Mouse (Mus musculus) midbrain, embryonic 16.5 days (tissue): ENCODE data around the gene Camkmt. TPM values are rescaled to one million over a fixed set of nuclear protein-coding genes. Genes with fewer than 3 reads are reported as not detected.
A peak's percentile ranks its signal among the peaks of the same experiment; 100 is the strongest.

Experiments used
- ATAC-seq: fragments of 200-750 bp; cut with Nextera tagmentation; 2 replicates; pipeline ENCODE4 v1.8.0; 2017; ENCODE audit warnings: moderate TSS enrichment
- H3K27ac ChIP-seq: fragments of 300-500 bp; sonication (generic); 2 replicates; pipeline ENCODE4 v1.5.1; 2014; ENCODE audit warnings: mild to moderate bottlenecking, low read length, mixed read lengths
- H3K27me3 ChIP-seq: fragments of 300-500 bp; sonication (generic); 2 replicates; pipeline ENCODE4 v1.6.1; 2014; ENCODE audit warnings: low read depth, low read length, mixed read lengths; ENCODE audit not compliant: control insufficient read depth, insufficient read depth
- H3K36me3 ChIP-seq: fragments of 300-500 bp; sonication (generic); 2 replicates; pipeline ENCODE4 v1.6.1; 2014; ENCODE audit warnings: mild to moderate bottlenecking, low read length, moderate library complexity, mixed read lengths; ENCODE audit not compliant: control insufficient read depth, insufficient read depth
- H3K4me1 ChIP-seq: fragments of 300-500 bp; sonication (generic); 2 replicates; pipeline ENCODE4 v1.6.1; 2014; ENCODE audit warnings: mild to moderate bottlenecking, low read length, mixed read lengths; ENCODE audit not compliant: control insufficient read depth, insufficient read depth
- H3K4me2 ChIP-seq: fragments of 300-500 bp; sonication (generic); 2 replicates; pipeline ENCODE4 v1.6.1; 2014; ENCODE audit warnings: mild to moderate bottlenecking, low read length, mixed read lengths
- H3K4me3 ChIP-seq: fragments of 300-500 bp; sonication (generic); 2 replicates; pipeline ENCODE4 v1.5.1; 2014; ENCODE audit warnings: low read depth, mild to moderate bottlenecking, low read length, moderate library complexity, mixed read lengths
- H3K9ac ChIP-seq: fragments of 300-500 bp; sonication (generic); 2 replicates; pipeline ENCODE4 v1.6.1; 2014; ENCODE audit warnings: low read depth, low read length, mixed read lengths
- H3K9me3 ChIP-seq: fragments of 300-500 bp; sonication (generic); replicated peaks from 2 replicates; pipeline ENCODE4 v1.6.1; 2014; ENCODE audit warnings: mild to moderate bottlenecking, low read length, mixed read lengths; ENCODE audit not compliant: control insufficient read depth, poor library complexity, severe bottlenecking
- WGBS: fragments of 180-500 bp; shearing (Covaris S2); extraction: QIAGEN DNeasy Blood & Tissue Kit; methylation state at CpG from one replicate; pipeline ENCODE4 v1.1.7; 2014; 5-methylcytosine and 5-hydroxymethylcytosine counted together
- polyA plus RNA-seq: library from polyadenylated mRNA; unstranded; fragments of >200 nt; fragmentation: Nextera tagmentation; extraction: Ambion mirVana; gene quantifications from 2 replicates; pipeline ENCODE4 v1.2.1, GENCODE M21; 2015

Gene Camkmt
- polyA plus RNA-seq, 1 experiment from 2014 or later, result 23.2 TPM

DNA sequence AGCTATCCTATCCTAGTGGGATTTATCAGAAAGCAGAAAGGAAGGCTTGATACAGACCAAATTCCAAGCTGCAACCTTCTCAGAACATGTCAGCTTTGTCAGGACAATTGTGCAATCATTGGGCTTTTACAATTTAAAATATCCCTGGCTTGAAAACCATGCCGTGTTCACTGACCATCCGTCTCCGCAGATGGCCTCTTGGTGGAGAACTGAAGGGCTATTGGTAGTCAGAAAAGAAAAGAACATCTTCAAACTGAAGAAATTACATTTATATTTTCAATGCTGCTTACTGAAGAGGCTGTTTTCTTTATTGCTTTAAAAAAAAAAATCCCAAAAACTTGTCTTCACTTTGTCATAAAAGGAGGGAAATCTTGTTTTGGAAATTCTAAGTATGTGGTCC, 401.1 kb downstream of the Camkmt start:
- Histone ChIP-seq H3K27ac (no peak overlapping the region), H3K9me3 (no peaks in the 10 kb centered on the region), H3K4me1 (peaks cover under 1% of the 10 kb centered on the region; the same call in 1 of the 2 replicates), H3K27me3 (peaks cover 48% of the 10 kb centered on the region), H3K4me2 (no peak overlapping the region), H3K9ac (no peak overlapping the region), H3K4me3 (no peak overlapping the region), H3K36me3 (no peaks in the 10 kb centered on the region)
- 67% methylated on average over 3 of the region's 3 CpGs for WGBS
- no peak for ATAC-seq

DNA sequence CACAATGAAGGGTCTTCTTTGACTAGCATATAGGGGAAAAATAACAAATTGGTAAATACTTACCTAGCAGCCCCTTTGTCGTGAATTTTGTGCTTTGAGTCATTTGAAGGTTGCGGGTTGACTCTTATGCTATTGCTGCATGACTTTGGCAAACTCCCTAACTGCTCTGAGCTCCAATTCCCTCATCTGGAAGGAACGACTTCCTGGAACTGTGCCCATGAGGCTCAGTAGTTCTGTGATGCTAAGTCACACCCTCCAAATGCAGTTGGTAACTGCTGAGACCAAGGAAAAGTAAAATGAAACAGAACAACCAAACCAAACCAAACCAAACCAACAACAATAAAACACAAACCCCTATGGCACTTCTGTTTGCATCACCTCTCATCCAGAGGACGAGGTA, 403.2 kb downstream of the Camkmt start:
- Histone ChIP-seq H3K4me3 (no peak overlapping the region), H3K36me3 (no peaks in the 10 kb centered on the region), H3K27me3 (peaks cover 42% of the 10 kb centered on the region), H3K9ac (no peak overlapping the region), H3K27ac (no peak overlapping the region), H3K4me1 (no peaks in the 10 kb centered on the region), H3K9me3 (no peaks in the 10 kb centered on the region), H3K4me2 (no peak overlapping the region)
- no peak for ATAC-seq
- 73% methylated on average over 4 of the region's 4 CpGs for WGBS

DNA sequence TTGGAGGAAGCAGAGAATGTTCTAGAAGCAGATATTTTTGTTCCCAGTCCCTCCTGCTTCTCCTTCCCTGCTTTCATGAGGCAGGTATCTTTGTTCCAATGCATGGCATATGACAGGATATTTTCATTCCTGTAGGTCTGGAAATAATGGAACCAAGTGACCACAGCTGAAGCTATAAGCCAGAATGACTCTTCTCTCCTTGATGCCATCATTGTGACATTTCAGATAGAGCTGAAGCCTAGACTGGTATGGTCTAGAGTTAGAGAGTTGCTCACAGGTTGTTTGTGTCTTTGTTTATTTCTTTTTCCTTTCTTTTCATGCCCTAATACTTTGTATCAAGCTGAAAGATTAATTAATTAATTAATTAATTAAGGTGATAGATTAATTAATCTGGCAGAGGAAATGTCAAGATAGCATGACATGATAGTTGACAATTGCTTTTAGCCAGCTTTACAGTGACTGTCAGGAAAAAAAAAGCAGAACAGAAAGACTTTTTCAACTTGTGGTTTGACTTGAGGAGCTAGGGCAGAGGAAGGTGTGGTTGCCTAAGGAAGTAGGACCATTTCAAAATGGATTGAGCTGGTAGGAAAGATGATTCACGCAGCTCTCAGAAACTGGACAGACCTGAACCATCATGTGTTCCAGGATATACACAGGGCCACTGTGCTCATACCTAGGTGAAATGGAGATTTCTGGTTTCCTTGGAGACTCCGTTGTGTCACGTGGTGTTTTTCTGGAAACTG, 404.8 kb downstream of the Camkmt start:
- H3K36me3 ChIP-seq, result no peaks in the 10 kb centered on the region
- no peaks in the 10 kb centered on the region for H3K9me3 ChIP-seq
- WGBS, result 97% methylated on average over 3 of the region's 3 CpGs
- H3K4me2 ChIP-seq, result no peak overlapping the region
- no peak overlapping the region for H3K4me3 ChIP-seq
- no peak overlapping the region for H3K27ac ChIP-seq
- ATAC-seq, result no peak
- no peak overlapping the region for H3K9ac ChIP-seq
- no peaks in the 10 kb centered on the region for H3K4me1 ChIP-seq
- H3K27me3 ChIP-seq, result peaks cover 27% of the 10 kb centered on the region

DNA sequence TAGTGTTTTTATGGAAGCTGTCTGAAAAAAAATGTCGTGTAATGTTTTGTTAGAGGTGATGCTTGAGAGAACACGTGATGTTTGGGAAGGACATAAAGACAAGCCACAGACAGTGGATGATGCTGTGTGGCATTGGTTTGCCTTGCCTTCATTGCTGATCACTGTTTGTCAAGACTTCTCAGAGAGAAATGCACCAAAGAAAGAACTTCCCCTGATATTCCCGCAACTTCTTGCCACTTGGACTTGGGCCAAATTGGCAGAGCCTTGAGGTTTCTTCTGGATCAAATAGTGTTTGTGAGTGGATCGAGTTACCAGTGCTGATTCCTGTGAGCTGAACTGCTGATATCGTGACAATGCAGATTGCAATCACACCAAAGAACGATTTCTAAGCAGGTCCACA, 405.5 kb downstream of the Camkmt start:
- Histone ChIP-seq H3K4me2 (no peak overlapping the region), H3K9ac (no peak overlapping the region), H3K27me3 (peaks cover 23% of the 10 kb centered on the region), H3K4me1 (no peaks in the 10 kb centered on the region), H3K4me3 (no peak overlapping the region), H3K27ac (no peak overlapping the region), H3K9me3 (no peaks in the 10 kb centered on the region), H3K36me3 (no peaks in the 10 kb centered on the region)
- no peak for ATAC-seq
- WGBS, result 91% methylated on average over 6 of the region's 6 CpGs

DNA sequence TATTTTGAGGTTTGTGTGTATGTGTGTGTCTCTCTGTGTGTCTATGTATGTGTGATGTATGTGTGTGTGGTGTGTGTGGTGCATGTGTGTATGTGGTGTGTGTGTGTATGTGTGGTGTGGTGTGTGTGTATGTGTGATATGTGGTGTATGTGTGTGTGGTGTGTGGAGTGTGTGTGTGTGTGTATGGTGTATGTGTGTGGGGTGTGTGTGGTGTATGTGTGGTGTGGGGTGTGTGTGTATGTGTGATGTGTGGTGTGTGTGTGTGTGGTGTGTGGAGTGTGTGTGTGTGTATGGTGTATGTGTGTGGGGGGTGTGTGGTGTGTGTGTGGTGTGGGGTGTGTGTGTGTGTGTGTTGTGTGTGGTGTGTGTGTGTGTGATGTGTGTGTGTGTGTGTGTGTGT, 414.5 kb downstream of the Camkmt start:
- Histone ChIP-seq H3K4me1 (peaks cover 9% of the 10 kb centered on the region; the same call in 1 of the 2 replicates), H3K4me2 (no peak overlapping the region), H3K9ac (no peak overlapping the region), H3K27ac (no peak overlapping the region), H3K4me3 (no peak overlapping the region), H3K27me3 (no peaks in the 10 kb centered on the region), H3K9me3 (0 out of 2 replicates have a peak, but pooled peaks cover 2% of the 10 kb centered on the region), H3K36me3 (no peaks in the 10 kb centered on the region)
- no peak for ATAC-seq

DNA sequence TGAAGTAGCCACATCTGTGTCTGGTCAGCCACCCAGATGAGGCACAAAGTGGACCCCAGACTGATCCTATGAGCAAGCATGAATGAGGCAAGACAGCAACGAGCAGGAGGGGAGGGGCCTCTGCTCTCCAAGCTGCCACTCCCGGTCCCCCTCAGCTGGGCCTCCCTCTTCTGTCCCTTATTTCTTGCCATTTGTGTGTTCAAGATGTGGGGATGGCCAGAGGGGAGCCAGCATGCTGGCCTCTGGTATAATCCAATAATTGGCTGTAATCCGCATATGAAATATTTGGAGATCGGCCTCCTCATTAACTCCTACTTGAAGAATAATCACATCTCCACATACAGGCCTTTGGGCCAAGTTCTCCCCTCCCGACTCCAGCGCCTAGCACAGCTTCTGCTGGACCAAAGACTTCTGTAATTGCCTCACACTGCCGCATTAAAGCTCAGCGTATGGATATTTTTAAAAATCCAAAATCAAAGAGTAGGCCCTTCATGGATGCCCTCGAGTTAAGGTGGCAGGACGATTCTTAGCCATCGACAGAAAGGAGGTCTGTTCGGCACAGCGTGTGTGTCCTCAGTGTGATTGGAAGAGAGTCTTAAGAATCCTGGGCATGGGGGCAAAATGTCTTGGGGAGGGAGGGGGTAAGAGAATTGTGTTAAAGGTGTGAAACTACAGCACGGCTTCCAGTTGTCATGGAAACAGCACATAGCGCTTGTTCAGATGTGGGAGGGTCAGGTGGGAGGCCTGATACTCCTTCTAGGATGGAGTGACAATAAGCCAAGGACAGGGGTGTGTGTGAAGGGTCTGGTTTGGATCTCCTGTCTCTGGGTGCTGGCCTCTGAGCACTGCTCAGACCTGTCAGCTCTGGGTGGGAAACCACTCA, 416.1 kb downstream of the Camkmt start:
- ATAC-seq, result peak; percentile 58; the same call in 1 of the 2 replicates
- WGBS, result 48% methylated on average over 15 of the region's 15 CpGs
- Histone ChIP-seq H3K9ac (no peak overlapping the region), H3K4me2 (no peak overlapping the region), H3K4me1 (peaks cover 9% of the 10 kb centered on the region; the same call in 1 of the 2 replicates), H3K36me3 (no peaks in the 10 kb centered on the region), H3K9me3 (0 out of 2 replicates have a peak, but pooled peaks cover 2% of the 10 kb centered on the region), H3K4me3 (no peak overlapping the region), H3K27ac (no peak overlapping the region; the same call in 1 of the 2 replicates), H3K27me3 (no peaks in the 10 kb centered on the region)

DNA sequence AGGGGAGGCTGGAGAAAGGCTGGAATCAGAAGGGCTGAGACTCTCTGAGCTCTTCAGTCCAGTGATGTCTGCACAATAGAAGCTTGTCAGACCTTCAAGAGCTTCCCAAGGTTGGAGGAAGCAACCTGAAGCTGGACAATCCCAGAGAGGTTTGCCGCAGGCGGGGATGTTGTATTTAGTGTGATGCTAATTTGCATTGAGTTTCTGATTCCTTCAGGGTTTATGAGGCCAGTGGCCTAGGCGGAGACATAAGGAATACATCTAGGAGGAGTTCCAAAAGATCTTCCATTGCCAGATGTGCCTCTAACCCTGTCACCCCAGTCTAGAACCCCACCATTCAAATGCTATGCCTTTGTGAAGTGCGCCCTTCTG, 416.7 kb downstream of the Camkmt start:
- Histone ChIP-seq H3K4me2 (no peak overlapping the region), H3K9ac (no peak overlapping the region), H3K27me3 (no peaks in the 10 kb centered on the region), H3K4me1 (peaks cover 9% of the 10 kb centered on the region; the same call in 1 of the 2 replicates), H3K9me3 (0 out of 2 replicates have a peak, but pooled peaks cover 2% of the 10 kb centered on the region), H3K36me3 (no peaks in the 10 kb centered on the region), H3K4me3 (no peak overlapping the region), H3K27ac (no peak overlapping the region; the same call in 1 of the 2 replicates)
- ATAC-seq, result no peak
- WGBS, result 88% methylated on average over 4 of the region's 4 CpGs
